7 mouse cellular contexts compared by ENCODE assay signal in genomic region chr1:105780079-105780456, GRCm38 (mm10). TPM values are rescaled to one million over a fixed set of nuclear protein-coding genes. Genes with fewer than 3 reads are reported as not detected.
DNase-seq lines count a peak whose midpoint lies in the region; ATAC-seq lines count a peak whose summit lies in the region.

No protein-coding gene starts in this region.

- peak; percentile 53 for ATAC-seq in neural tube, embryonic 11.5 days (ENCODE audit: insufficient read depth, low FRiP score, low TSS enrichment)
- no peak for ATAC-seq in forebrain, embryonic 15.5 days (replicated peaks)
- ATAC-seq in liver, embryonic 11.5 days (replicated peaks; ENCODE audit: low FRiP score), result 0 out of 2 replicates have a peak, but pooled peaks have one; percentile 2
- ATAC-seq in stomach, embryonic 15.5 days (ENCODE audit: insufficient read depth, low FRiP score, low read depth), result peak; percentile 28; the same call in 1 of the 2 replicates

- no peaks in the 10 kb centered on the region for H3K36me3 ChIP-seq in neural tube, embryonic 11.5 days (ENCODE audit: control insufficient read depth, insufficient read depth, low read length)
- H3K36me3 ChIP-seq in forebrain, embryonic 15.5 days, result no peaks in the 10 kb centered on the region
- H3K36me3 ChIP-seq in liver, embryonic 11.5 days (ENCODE audit: control insufficient read depth, insufficient read depth, low read length), result no peaks in the 10 kb centered on the region
- H3K36me3 ChIP-seq in stomach, embryonic 15.5 days, result no peaks in the 10 kb centered on the region

- 0 out of 2 replicates have a peak, but pooled peaks cover 3% of the 10 kb centered on the region for H3K4me1 ChIP-seq in neural tube, embryonic 11.5 days (ENCODE audit: control insufficient read depth, insufficient read depth, low read length)
- H3K4me1 ChIP-seq in forebrain, embryonic 15.5 days, result peaks cover 16% of the 10 kb centered on the region
- 0 out of 2 replicates have a peak, but pooled peaks cover 4% of the 10 kb centered on the region for H3K4me1 ChIP-seq in liver, embryonic 11.5 days (replicated peaks; ENCODE audit: control insufficient read depth, insufficient read depth, low read length)
- 0 out of 2 replicates have a peak, but pooled peaks cover 5% of the 10 kb centered on the region for H3K4me1 ChIP-seq in stomach, embryonic 15.5 days

- DNase-seq in neural tube, embryonic 11.5 days (ENCODE audit: low spot score), result no peak
- DNase-seq in neural tube, embryonic 10.5 days (ENCODE audit: extremely low spot score, low spot score), result no peak
- no peak for DNase-seq in liver, embryonic 11.5 days (ENCODE audit: low spot score)
- DNase-seq in gastrocnemius, adult 18-20 months (ENCODE audit: low spot score), result no peak
- no peak for DNase-seq in embryo, embryonic 10 days (ENCODE audit: low spot score)

- peak overlapping the region; percentile 97 for H3K4me2 ChIP-seq in neural tube, embryonic 11.5 days (ENCODE audit: low read depth)
- H3K4me2 ChIP-seq in forebrain, embryonic 15.5 days (replicated peaks), result peak overlapping the region; percentile 96
- H3K4me2 ChIP-seq in liver, embryonic 11.5 days, result peak overlapping the region; percentile 95
- H3K4me2 ChIP-seq in stomach, embryonic 15.5 days, result peak overlapping the region; percentile 98

- peak overlapping the region; percentile 54; the same call in 1 of the 2 replicates for H3K9ac ChIP-seq in neural tube, embryonic 11.5 days (ENCODE audit: low read length)
- peak overlapping the region; percentile 61 for H3K9ac ChIP-seq in forebrain, embryonic 15.5 days (replicated peaks)
- no peak overlapping the region for H3K9ac ChIP-seq in liver, embryonic 11.5 days (ENCODE audit: low read depth, low read length)
- 0 out of 2 replicates have a peak overlapping the region, but pooled peaks have one; percentile 63 for H3K9ac ChIP-seq in stomach, embryonic 15.5 days

- H3K27me3 ChIP-seq in neural tube, embryonic 11.5 days (ENCODE audit: control insufficient read depth, insufficient read depth, low read length), result peaks cover 20% of the 10 kb centered on the region
- peaks cover 22% of the 10 kb centered on the region; the same call in 1 of the 2 replicates for H3K27me3 ChIP-seq in forebrain, embryonic 15.5 days
- H3K27me3 ChIP-seq in liver, embryonic 11.5 days (replicated peaks; ENCODE audit: control insufficient read depth, insufficient read depth, low read length), result peaks cover 34% of the 10 kb centered on the region
- 0 out of 2 replicates have a peak, but pooled peaks cover 5% of the 10 kb centered on the region for H3K27me3 ChIP-seq in stomach, embryonic 15.5 days (replicated peaks)

- peak overlapping the region; percentile 57 for H3K4me3 ChIP-seq in neural tube, embryonic 11.5 days (ENCODE audit: low read depth, low read length)
- H3K4me3 ChIP-seq in forebrain, embryonic 15.5 days, result peak overlapping the region; percentile 60
- H3K4me3 ChIP-seq in liver, embryonic 11.5 days (ENCODE audit: low read depth, low read length), result peak overlapping the region; percentile 60
- peak overlapping the region; percentile 67 for H3K4me3 ChIP-seq in stomach, embryonic 15.5 days (replicated peaks)

- no peaks in the 10 kb centered on the region for H3K9me3 ChIP-seq in neural tube, embryonic 11.5 days (ENCODE audit: control insufficient read depth, low read length)
- no peaks in the 10 kb centered on the region for H3K9me3 ChIP-seq in forebrain, embryonic 15.5 days
- H3K9me3 ChIP-seq in liver, embryonic 11.5 days (ENCODE audit: control insufficient read depth, low read length), result no peaks in the 10 kb centered on the region
- no peaks in the 10 kb centered on the region for H3K9me3 ChIP-seq in stomach, embryonic 15.5 days

- 35% methylated on average over 12 of the region's 12 CpGs for WGBS in neural tube, embryonic 11.5 days
- 31% methylated on average over 12 of the region's 12 CpGs for WGBS in forebrain, embryonic 15.5 days
- WGBS in liver, embryonic 11.5 days, result 30% methylated on average over 12 of the region's 12 CpGs
- 35% methylated on average over 12 of the region's 12 CpGs for WGBS in stomach, embryonic 15.5 days

- no peak overlapping the region for H3K27ac ChIP-seq in neural tube, embryonic 11.5 days (ENCODE audit: low read depth, low read length)
- H3K27ac ChIP-seq in forebrain, embryonic 15.5 days (replicated peaks), result no peak overlapping the region
- no peak overlapping the region for H3K27ac ChIP-seq in liver, embryonic 11.5 days (ENCODE audit: low read depth, low read length)
- no peak overlapping the region for H3K27ac ChIP-seq in stomach, embryonic 15.5 days

RNA-seq across cellular contexts. Expression of gene Tnfrsf11a, which starts 0.5 kb away (rescaled TPM):
- polyA plus RNA-seq in neural tube, embryonic 11.5 days (2014; fragmentation: Nextera tagmentation; extraction: Ambion mirVana), result 0.42 and 0.73 TPM in 2 replicates
- 0.37 and 0.38 TPM in 2 replicates for polyA plus RNA-seq in forebrain, embryonic 15.5 days (2015; fragmentation: Nextera tagmentation; extraction: Ambion mirVana)
- 0.51 and 0.69 TPM in 2 replicates for polyA plus RNA-seq in liver, embryonic 11.5 days (2014; fragmentation: Nextera tagmentation; extraction: Ambion mirVana)
- polyA plus RNA-seq in stomach, embryonic 15.5 days (2015; fragmentation: Nextera tagmentation; extraction: Ambion mirVana), result 4.1 TPM in 2 replicates
- under 1 TPM; 0.46 to 0.50 TPM for total RNA-seq in gastrocnemius, adult 18-20 months (2021)
